Mouse (Mus musculus): ENCODE data around the gene Tmem190.
"Not testable (repeated sequence)": the region's sequence is repeated elsewhere in the genome, so short reads cannot be mapped to it uniquely, and the experiment has no call there.

Gene Tmem190

DNA sequence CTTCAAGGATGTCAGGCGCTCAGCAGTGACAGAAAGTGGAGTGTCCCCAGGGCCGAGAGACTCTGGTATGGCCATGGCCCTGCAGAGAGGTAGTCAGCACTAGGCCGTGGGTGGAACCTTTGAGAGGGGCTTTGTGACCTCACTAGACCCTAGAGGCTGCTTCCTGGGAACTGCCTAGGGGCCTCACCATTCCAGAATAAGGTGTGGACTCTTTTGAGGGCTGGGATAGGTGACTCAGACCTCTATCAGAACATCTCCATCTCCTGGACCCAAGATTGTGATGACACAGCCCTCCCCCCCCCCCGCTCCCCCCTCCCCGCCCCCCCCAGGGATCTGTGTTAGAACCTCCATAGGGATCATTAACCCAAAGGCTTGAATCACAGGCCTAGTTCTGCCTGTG lies 11.5 kb upstream of the Tmem190 start, which contains the start of gene Fam71e2:
Fam71e2 (minus strand) TSS at position 101 of the 400 bp plus-strand sequence.
- no peak for ATAC-seq (ENCODE audit: insufficient number of reproducible peaks, low FRiP score, low TSS enrichment)

DNA sequence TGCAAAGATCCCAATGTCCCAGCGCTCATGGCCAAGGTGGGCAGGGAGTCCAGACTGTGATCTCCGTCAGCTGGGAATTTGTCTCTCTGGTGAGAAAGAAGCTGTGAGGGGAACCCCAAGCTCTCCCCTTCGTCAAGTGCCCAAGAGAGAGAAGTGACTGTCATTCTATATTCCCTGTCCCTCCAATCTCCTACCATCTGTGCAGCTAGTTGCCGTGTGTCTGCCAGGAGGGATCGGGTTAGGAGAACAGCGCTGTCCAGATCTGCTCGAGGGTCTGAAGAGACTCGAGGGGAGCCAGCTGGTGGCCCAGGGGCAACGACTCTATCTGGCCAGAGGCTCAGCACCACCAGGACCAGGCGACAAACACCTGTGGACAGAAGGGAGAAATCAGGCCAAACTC lies 6.6 kb upstream of the Tmem190 start:
- no peak for ATAC-seq (ENCODE audit: insufficient number of reproducible peaks, low FRiP score, low TSS enrichment)

DNA sequence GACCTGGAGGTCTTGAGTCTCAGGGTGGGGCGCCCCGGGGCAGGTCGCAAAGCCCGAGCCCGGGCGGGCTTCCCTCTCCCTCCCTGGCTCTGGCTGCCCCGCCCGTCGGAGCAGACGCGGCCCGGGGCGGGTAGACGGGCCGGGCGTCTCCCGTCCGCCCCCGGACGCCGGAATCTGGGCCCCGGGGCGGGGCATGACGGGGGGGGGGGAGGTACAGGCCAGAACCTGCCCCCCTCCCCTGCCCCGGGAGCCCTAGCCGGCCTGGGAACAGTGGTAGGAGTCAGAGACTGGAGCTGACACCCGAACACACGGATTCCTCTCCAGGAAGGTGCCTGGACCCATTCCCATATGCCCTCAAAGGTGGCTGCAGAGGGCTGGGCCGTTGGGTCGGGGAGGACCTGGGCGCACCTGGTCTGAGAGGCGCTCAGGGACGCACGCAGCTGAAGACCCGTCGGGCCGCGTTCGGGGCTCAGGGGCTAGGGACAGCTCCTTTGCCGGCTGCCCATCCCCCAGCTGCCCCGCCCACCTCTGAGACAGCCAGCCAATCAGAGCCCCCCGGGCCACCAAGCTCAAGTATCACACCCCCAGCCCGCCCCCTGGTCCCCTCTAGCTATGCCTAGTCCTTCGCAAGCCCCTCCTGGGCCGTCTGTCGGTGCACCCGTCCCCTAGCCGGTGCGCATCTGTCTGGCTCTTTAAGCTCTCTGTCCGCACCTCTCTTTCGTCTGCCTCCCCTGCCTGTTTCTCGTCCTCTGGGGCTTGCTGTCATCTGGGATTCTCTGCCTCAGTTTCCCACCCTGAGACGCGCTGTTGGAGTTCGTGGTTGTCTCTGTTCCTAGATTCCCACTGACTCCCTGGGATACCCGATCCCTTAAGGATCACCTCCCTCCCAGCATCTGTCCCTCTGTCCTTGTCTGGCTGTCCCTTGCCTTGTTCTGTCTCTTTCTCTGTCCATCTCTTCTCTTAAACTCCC lies 5.6 kb upstream of the Tmem190 start:
- no peak for ATAC-seq (ENCODE audit: insufficient number of reproducible peaks, low FRiP score, low TSS enrichment)

DNA sequence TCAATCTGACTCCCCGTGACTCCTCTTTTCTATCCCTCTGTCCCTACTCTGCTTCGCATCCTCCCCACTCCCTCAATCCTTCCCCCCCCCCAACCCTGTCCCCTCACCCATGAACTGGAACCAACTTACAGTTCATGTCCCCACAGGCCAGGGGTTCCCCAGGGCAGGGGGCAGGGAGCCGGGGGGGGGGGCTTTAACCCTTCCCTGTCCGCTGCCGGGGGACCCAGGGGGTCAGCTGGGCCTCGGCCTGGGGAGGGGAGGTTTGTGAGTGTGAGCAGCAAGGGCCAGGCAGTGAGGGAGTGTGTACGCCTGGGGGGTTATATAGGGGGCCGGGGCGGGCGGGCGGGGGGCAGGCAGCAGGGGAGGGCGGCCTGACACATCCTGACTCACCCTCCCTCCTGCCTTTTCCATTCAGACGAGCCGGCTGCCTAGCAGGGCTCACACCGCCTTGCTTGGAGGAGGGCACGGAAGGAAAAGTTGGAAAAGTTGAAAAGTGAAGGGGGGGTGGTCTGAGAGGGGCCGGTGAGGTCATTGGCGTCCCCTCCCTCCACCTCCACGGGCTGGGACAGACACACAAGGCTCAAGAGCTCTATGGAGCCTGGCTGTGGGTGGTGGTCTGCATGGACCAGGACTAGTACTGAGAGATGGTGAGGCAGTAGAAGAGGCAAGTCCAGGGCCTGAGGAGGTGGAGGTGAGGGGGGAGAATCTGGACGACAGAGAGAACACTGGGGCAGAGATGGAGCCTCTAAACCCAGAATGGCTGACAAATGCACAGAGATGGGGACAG lies 4.7 kb upstream of the Tmem190 start:
- no peak for ATAC-seq (ENCODE audit: insufficient number of reproducible peaks, low FRiP score, low TSS enrichment)

DNA sequence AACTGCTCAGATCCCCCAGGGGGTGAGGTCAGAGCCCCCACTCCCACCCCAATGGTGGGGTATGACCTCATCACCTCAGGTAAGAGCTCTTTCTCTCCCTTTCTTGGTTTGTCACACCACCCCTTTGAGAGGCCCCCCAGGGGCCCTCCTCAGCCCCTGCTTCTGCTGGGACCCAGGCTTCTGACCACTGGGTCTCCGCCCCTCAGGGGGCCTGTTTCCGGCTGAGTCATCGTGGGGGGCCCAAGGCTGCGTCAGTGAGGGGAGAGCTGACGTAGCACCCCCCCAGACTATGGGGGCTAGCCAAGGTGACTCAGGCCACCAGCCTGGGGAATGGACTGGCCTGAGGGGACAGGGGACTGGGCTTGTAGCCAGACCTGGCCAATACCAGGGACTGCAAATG lies 2.8 kb upstream of the Tmem190 start:
- no peak for ATAC-seq (ENCODE audit: insufficient number of reproducible peaks, low FRiP score, low TSS enrichment)

DNA sequence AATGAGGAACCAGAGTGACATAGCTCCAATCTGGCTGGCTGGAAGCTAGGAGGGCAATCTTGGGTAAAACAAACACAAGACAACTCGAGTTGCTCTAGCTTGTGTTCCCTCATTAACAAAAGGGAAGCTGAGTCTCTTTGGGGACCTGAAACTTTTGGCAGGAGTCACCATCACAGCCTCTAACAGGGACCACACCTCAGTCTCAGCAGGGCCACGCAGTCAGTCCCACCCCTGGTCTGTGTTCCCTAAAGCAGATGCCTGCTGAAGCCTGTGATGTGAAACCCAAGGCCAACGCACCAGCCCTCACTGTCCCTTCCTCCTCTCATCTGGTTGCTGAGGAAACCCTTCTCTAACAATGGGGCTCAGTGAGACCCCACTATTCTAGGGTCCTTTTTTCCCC lies 607 bp upstream of the Tmem190 start:
- ATAC-seq (ENCODE audit: insufficient number of reproducible peaks, low FRiP score, low TSS enrichment), result no peak

DNA sequence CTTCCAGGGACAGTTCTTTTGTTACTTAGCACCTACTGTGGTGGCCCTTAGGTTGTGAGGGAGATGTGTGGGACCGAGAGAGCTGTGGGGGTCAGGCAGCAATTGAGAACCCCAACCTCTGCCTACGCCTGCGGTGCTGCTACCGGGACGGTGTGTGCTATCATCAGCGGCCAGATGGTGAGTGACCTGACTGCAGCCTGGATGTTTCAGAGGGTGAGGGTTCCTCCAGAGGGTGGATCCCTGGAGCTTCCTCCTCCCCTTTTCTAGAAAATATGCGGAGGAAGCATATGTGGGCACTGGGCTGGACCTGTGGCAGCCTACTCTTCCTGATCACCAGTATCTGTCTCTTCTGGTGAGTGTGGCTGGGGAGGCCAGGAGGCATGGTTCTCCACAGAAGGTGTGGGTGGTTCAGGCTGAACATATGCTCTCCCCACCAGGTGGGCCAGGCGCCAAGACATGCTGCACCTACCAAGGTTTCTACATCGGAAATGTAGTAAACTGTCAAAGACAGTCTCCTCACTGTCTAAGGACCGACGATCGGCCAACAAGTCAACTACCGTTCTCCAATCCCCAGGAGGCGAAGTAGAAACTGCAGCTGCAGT lies 1.0 kb downstream of the Tmem190 start:
- peak; percentile 81; the same call in 1 of the 2 replicates for ATAC-seq (ENCODE audit: insufficient number of reproducible peaks, low FRiP score, low TSS enrichment)

DNA sequence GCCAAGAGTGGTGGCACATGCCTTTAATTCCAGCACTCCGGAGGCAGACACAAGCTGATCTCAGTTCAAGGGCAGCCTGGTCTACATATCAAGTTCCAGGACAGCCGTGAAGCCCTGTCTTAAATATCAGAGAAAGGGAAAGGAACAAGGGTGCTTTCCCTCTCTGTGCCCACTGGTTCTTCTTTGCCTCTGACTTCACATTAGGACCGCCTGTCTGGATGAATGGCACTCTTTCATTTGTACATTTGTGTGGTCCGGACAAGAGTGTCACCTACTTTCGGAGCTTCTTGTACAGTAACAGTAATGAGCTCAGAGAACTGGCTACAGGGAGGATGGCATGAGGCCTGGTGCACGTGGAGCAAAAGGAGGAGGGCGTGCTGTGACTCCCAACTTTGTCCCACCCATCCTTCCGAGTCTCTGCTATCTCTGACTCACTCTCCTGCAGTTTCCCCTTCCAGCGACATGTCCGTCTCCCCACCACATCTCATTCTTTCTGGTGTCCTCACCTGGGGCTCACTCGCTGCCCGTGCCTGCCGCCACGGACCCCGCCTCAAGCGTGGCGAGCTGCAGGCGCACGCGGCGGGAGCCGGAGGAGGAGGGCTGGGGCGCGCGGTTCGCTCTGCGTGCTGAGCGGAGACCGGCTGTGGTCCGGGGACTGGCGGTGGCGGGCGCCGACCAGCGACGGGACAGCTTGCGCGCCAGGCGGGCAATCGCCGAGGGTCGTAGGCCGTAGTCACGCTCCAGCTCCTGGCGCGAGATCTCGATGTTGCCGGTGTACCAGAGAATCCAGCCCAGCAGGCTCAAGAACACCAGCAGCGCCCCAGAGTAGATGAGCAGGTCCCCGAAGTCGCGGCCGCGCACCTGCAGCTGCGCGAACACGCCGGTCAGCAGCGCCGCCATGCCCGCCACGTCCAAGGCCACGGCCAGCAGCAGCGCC lies 6.0 kb downstream of the Tmem190 start:
- ATAC-seq (ENCODE audit: insufficient number of reproducible peaks, low FRiP score, low TSS enrichment), result peak; percentile 10; the same call in 1 of the 2 replicates

DNA sequence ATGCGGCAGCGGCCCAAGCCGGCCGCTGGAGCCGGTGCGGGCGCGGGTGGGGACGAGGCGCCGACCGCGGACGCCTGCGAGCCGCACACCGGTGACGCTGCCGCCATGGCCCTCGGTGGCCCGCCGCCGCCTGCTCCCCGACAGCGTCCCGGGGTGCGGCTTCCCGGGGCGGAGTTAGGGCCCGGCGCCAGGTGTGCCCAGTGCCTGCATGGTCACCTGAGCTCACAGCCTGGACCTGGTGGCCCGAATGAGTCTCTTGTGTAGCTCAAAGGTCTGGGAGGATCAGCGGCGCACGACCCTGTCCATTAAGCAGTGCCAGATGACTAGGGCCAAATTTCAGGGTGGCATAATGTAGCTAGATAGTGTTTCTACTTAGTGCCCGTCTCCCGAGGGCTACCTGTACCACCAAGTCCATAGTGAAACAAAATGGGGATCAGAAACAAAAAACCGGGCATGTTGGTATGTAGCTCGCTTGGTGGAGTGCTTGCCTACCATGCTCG lies 6.7 kb downstream of the Tmem190 start, which contains the start of gene Tmem238:
Tmem238 (minus strand) TSS at position 221 of the 500 bp plus-strand sequence.
- ATAC-seq (ENCODE audit: insufficient number of reproducible peaks, low FRiP score, low TSS enrichment), result peak; percentile 18; the same call in 1 of the 2 replicates

DNA sequence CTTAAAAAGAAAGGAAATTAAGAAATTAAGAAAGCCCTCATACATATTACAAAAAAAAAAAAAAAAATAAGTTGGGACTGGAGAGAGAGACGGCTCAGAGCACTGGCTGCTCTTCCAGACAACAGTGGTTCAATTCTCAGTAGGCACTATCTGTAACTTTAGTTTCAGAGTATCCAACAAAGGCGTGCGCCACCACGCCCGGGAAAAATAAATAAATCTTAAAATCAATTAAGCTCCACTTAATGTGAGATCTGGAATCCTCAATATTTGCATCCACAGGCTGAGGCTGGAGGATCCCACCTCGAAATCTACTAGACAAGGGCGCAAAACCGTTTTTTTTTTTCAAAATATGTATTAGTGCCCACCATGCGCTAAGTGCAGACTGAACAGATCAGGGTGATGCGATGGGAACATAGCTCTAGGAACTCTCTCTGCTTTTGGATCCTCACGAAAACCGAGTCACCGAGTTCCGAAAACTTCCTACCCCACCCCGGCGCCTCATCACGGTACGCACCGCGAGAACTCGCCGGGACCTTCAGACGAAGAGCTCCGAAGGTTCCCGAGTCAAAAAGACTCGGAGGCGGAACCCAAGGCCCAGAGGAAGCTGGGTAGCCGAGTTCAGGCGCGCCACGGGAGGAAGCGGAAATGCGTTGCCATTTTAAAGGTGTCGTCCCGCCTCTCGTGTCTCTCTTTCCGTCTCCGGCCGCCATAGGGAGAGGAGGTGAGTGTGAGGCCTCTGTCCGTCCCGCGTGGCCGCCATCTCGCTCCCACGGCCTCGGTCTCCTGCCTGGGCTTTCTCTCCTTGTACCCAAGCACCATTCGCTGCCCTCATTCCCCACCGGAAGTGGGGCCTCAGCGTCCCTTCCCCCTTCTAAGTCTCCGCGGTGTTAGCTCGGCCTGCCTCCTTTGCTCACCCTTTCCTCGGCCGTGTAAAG lies 9.8 kb downstream of the Tmem190 start, which contains the start of gene Rpl28:
Rpl28 (plus strand) TSS at position 597 of the 935 bp plus-strand sequence.
- ATAC-seq (ENCODE audit: insufficient number of reproducible peaks, low FRiP score, low TSS enrichment), result peak; percentile 87

DNA sequence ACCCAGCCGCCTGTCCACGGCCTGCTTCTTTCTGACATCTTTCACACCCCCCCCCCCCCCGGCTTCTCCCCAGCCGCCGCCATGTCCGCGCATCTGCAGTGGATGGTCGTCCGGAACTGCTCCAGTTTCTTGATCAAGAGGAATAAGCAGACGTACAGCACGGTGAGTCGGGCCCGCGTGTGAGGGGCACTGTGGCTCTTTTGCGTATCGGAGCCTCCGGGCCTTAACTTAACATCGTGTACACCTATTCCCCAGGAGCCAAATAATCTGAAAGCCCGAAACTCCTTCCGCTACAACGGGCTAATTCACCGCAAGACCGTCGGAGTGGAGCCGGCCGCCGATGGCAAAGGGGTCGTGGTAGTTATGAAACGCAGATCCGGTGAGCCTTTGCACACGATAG lies 10.5 kb downstream of the Tmem190 start:
- not testable (repeated sequence) for ATAC-seq (ENCODE audit: insufficient number of reproducible peaks, low FRiP score, low TSS enrichment)

DNA sequence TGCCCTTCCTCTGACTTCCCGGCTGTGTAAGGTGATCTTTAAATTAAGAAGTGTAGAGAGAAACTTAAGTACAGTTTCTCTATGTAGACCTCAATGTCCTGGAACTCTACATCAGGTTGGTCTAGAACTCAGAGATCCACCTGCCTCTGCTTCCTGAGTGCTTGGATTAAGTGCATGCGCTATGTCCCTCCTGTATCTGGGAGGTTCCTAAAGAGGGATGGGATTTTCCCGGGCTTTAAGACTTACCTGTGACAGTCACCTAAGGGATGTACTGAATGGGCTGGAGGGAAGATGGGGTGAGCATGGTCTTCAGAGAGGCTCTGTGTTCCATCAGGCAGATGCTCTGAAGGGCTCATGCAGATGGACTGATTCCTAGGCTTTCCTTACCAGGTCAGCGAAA lies 10.9 kb downstream of the Tmem190 start:
- ATAC-seq (ENCODE audit: insufficient number of reproducible peaks, low FRiP score, low TSS enrichment), result no peak

DNA sequence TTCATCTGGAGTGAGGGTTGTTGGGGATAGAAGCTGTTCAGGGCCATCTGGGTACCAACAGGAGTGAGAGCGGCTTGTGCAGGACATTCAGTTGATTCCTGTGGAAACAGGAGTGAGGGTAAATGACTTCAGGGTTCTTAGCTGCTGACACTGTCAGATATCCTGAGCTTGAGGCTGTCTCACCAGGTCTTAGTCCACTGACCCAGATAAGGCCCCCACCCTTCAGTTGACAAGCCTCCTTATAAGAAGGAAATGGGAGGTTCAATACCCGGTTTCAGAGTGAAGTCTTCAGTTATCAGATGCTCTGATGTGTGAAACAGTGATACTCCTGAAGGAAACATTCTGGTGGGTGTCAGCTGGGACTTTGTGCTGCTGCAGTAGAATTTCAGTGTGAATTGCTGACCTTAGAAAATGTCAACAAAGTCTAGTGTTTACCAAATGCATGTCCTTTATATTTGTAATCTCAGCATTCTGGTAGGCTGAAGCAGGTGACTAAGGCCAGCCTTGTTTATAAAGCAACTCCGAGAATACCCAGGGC lies 12.0 kb downstream of the Tmem190 start:
- ATAC-seq (ENCODE audit: insufficient number of reproducible peaks, low FRiP score, low TSS enrichment), result no peak

DNA sequence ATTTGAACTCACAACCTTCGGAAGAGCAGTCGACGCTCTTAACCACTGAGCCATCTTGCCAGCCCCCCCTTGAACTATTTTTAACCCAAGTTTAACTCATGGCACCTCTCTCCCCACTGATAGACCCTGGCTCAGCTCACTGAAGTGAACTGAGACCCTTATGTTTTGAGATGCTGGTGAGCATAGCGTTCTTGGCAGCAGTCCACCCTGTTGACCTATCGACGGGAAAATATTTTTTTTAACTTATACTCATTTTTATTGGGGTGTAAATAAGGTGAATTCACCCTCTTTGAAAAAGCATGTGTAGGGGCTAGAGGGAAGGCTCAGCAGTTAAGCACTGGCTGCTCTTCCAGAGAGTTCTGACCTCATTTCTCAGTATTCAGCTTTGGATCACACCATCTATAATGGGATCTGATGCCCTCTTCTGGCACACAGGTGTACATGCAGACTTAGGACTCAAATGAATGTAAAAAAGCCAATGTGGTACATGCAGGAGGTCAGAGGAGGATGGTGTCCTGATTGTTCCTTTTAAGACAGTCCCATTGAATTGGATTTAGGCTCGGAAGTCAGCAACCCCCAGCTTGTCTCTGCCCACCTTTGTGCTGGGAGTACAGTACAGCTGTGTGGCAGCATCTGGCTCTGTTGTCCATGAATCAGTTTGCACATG lies 13.2 kb downstream of the Tmem190 start:
- no peak for ATAC-seq (ENCODE audit: insufficient number of reproducible peaks, low FRiP score, low TSS enrichment)

DNA sequence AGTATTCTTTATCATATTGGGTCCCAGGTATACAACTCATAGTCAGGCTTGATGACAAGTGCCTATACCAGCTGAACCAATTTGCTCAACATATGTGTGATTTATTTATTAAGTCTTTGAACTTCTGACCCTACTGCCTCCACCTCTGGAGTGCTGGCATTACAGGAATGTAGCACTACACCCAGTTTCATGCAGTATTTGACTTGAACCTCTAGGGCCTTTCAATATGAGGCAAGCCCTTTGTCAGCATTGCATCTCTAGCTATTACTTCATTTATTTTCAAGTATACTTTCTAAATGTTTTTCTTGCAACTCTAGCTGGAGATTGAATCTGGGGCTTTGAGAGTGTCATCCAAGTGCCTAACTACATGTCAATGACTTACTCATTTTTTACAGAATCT lies 19.5 kb downstream of the Tmem190 start:
- no peak for ATAC-seq (ENCODE audit: insufficient number of reproducible peaks, low FRiP score, low TSS enrichment)

DNA sequence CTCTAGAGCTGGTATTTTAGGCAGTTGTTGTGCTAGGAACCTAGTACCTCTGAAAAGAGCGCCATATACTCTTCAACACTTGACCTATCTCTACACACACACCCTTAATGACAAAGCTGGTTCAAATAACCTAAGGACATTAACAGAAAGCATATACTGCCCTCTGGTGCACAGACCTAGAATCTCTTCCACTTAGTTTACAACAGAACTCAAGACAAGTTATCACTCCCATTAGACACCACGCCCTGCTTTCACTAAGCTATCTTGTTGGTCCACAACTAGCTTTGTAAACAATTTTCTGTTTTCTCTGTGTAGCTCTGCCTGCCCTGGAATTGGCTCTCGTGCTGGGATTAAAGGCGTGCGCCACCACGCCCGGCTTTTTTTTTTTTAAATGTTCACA lies 24.0 kb downstream of the Tmem190 start:
- no peak for ATAC-seq (ENCODE audit: insufficient number of reproducible peaks, low FRiP score, low TSS enrichment)

DNA sequence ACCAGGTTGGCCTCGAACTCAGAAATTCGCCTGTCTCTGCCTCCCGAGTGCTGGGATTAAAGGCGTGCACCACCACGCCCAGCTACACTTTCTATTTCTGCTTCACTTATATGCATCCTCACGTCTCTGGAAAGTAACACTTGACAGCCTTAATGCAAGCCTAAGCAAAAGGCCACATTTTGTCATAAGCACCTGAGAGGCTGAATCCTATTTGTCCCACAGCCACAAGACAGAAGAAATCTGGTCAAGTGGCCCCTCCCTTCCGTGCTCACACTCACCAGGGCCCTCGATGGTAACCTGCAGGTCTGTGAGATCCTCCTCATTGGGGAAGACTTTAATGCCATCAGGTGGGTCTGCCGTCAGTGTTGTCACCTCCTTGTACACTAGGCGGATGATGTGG lies 28.4 kb downstream of the Tmem190 start:
- ATAC-seq (ENCODE audit: insufficient number of reproducible peaks, low FRiP score, low TSS enrichment), result not testable (repeated sequence)
